31 mouse cellular contexts compared by ENCODE assay signal in the genomic region with DNA sequence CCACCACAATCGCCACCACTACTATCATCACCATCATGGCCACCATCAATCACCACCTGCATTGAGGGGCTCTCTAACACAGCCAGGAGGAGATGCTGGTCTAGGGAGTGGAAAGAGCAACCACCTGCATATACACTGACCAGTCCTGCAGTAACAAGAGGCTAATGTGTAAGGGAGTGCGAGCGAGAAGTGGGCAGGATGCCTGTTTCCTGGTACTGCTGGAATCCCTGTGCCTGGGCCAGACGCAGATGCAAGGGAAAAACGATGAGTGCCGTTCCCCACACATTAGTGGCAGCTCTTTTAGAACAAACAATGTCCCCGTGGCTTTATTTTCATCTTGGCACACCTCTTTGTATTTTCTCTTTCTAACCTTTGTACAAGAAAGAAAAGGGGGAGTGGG.
DNase-seq lines count a peak whose midpoint lies in the region; ATAC-seq and TF ChIP-seq lines count a peak whose summit lies in the region.
"Had no signal": no experiment of that assay in that cellular context is flagged by ENCODE, and none has a peak within 500 bp of the region (broad histone marks: within the 10 kb centered on the region; RNA-seq: fewer than 3 reads in every experiment).

No protein-coding gene starts in this region.

- no peaks in the 10 kb centered on the region for H3K4me1 ChIP-seq in testis, adult 2 months (ENCODE audit: control insufficient read depth, insufficient read depth, low read length)
- H3K4me1 ChIP-seq: embryonic facial prominence, embryonic 15.5 days; heart, embryonic 13.5 days; hindbrain, embryonic 15.5 days; kidney, embryonic 15.5 days; limb, embryonic 10.5 days; limb, embryonic 15.5 days; liver, embryonic 13.5 days; midbrain, embryonic 10.5 days; neural tube, embryonic 13.5 days had no signal

- H3K27me3 ChIP-seq in testis, adult 2 months (ENCODE audit: control insufficient read depth, insufficient read depth, low read length) = no peaks in the 10 kb centered on the region
- H3K27me3 ChIP-seq: CH12.LX; embryonic facial prominence, embryonic 15.5 days; forebrain, embryonic 13.5 days; heart, embryonic 13.5 days; hindbrain, embryonic 15.5 days; kidney, embryonic 15.5 days; limb, embryonic 15.5 days; liver, embryonic 13.5 days; neural tube, embryonic 13.5 days; Patski had no signal

- no peaks in the 10 kb centered on the region for H3K36me3 ChIP-seq in testis, adult 2 months (ENCODE audit: control insufficient read depth, insufficient read depth, low read length)
- H3K36me3 ChIP-seq: embryonic facial prominence, embryonic 10.5 days; embryonic facial prominence, embryonic 15.5 days; heart, embryonic 13.5 days; hindbrain, embryonic 15.5 days; kidney, embryonic 15.5 days; limb, embryonic 10.5 days; limb, embryonic 15.5 days; liver, embryonic 13.5 days had no signal

- TF ChIP-seq POLR2A in testis, adult 2 months (IDR thresholded peaks at IDR 0.05; ENCODE audit: control insufficient read depth, low read depth, low read length) = peak; percentile 25; the same call in 1 of the 2 replicates

- no peak overlapping the region for H3K27ac ChIP-seq in testis, adult 2 months (ENCODE audit: control insufficient read depth, insufficient read depth, low read depth, low read length)
- H3K27ac ChIP-seq: embryonic facial prominence, embryonic 10.5 days; embryonic facial prominence, embryonic 15.5 days; forebrain, embryonic 13.5 days; heart, adult 2 months; heart, embryonic 13.5 days; hindbrain, embryonic 15.5 days; kidney, embryonic 15.5 days; layer of hippocampus, adult 2 months; limb, embryonic 10.5 days; limb, embryonic 15.5 days; liver, embryonic 13.5 days; midbrain, embryonic 10.5 days; neural tube, embryonic 13.5 days had no signal

- DNase-seq in cerebellum, postnatal 4 days (ENCODE audit: low spot score in 2 of 2) = no peak
- DNase-seq in testis, postnatal 14 days (ENCODE audit: low spot score) = no peak
- DNase-seq in cerebellum, adult 9-10 months = peak; percentile 86
- DNase-seq in cerebellum, postnatal 36 days = peak; percentile 72 to 74
- no peak for DNase-seq in gastrocnemius, postnatal 4 days (ENCODE audit: low spot score in 2 of 2)
- DNase-seq: adrenal gland, postnatal 10 days; gastrocnemius, postnatal 25 days; heart, adult 2 months; heart, postnatal 10 days; kidney, adult 18-20 months; kidney, postnatal 36 days; liver, embryonic 13.5 days; lung, adult 18-20 months; lung, postnatal 14 days had no signal

- peak; percentile 32; the same call in 1 of the 2 replicates for ATAC-seq in cerebellum, adult (ENCODE audit: insufficient number of reproducible peaks, low FRiP score, low TSS enrichment)
- ATAC-seq in megakaryocyte progenitor cell, adult 5-6 weeks (replicated peaks; ENCODE audit: poor library complexity) = no peak
- ATAC-seq: forebrain, embryonic 13.5 days; midbrain, embryonic 16.5 days had no signal

- no peak for TF ChIP-seq CTCF in testis, adult 2 months (IDR thresholded peaks at IDR 0.05; ENCODE audit: control insufficient read depth, insufficient read depth, insufficient replicate concordance, low read depth, low read length)

- H3K4me3 ChIP-seq in testis, adult 2 months (ENCODE audit: control insufficient read depth, low read depth, low read length) = no peak overlapping the region
- H3K4me3 ChIP-seq: embryonic facial prominence, embryonic 10.5 days; embryonic facial prominence, embryonic 15.5 days; forebrain, embryonic 13.5 days; heart, adult 2 months; heart, embryonic 13.5 days; hindbrain, embryonic 15.5 days; kidney, embryonic 15.5 days; layer of hippocampus, adult 2 months; limb, embryonic 10.5 days; limb, embryonic 15.5 days; liver, embryonic 13.5 days; midbrain, embryonic 10.5 days; neural tube, embryonic 13.5 days had no signal

Comparison
In these comparisons a context has a peak if more than half of its experiments do, and no peak if none do; other contexts are left out.
1. DNase-seq: peak in cerebellum, adult 9-10 months (single experiment) and cerebellum, postnatal 36 days (2 of 2); none in cerebellum, postnatal 4 days (0 of 2), testis, postnatal 14 days (single experiment) and gastrocnemius, postnatal 4 days (0 of 2).